Mouse (Mus musculus) small intestine, adult 2 months (tissue): ENCODE results near the gene Mast4.

Experiments
- CTCF ChIP-seq: fragments of 200-500 bp; IDR thresholded peaks from 2 replicates; pipeline ENCODE4 v1.5.1; 2012; ENCODE audit warnings: low read depth, mild to moderate bottlenecking, control low read depth, inconsistent platforms, low read length, moderate library complexity, mixed read lengths; ENCODE audit not compliant: insufficient replicate concordance, insufficient read length; ENCODE audit errors: extremely low read depth
- POLR2A ChIP-seq: fragments of 200-500 bp; IDR thresholded peaks from 2 replicates; pipeline ENCODE4 v1.6.1; 2012; ENCODE audit warnings: low read depth, mild to moderate bottlenecking, control low read depth, inconsistent platforms, low read length, moderate library complexity

- TF ChIP-seq CTCF: no peak
- TF ChIP-seq POLR2A: no peak
These were observed 130.9 kb downstream of the Mast4 start for GRCm38 (mm10) chr13:103203376-103203895.
